Mouse (Mus musculus) gastrocnemius, postnatal 4 days (tissue): ENCODE measurements around the gene Camk2b. TPM values are rescaled to one million over a fixed set of nuclear protein-coding genes. Genes with fewer than 3 reads are reported as not detected.

Experiments used
- DNase-seq, 2 experiments: peaks; one replicate each; pipeline ENCODE4 v3.0.0; 2021 to 2022; ENCODE audit warnings: low spot score in 2 of 2, mixed read lengths in 2 of 2
- total RNA-seq, 2 experiments: library from RNA; stranded (reverse); gene quantifications; 2 replicates each; pipeline ENCODE4 v1.2.3; 2021

Gene Camk2b
- total RNA-seq, 2 experiments from 2014 or later = 190 to 199 TPM

- DNase-seq = no peak
These were observed 7.0 kb downstream of the Camk2b start for GRCm38 (mm10) chr11:6059162-6059561.

DNA sequence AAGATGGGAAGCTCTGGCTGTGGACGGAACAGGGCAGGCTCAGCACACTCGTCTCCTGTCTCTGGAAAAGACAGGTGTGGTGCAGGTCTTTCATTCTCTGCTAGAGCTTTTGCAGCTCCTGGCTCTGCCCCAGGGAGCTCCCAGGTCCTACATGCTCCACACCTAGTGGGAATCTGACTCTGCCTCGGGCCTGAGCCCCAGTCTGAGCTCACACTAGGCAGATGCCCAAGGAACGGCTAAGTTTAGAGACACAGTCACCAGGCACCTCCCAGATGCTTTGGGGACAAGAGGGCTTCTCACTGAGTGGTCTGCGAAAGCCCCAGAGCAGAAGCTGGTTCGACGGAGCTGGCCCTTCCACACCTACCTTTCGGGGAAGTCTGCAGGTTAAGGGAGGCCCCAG lies 12.8 kb downstream of the Camk2b start:
- no peak for DNase-seq

DNA sequence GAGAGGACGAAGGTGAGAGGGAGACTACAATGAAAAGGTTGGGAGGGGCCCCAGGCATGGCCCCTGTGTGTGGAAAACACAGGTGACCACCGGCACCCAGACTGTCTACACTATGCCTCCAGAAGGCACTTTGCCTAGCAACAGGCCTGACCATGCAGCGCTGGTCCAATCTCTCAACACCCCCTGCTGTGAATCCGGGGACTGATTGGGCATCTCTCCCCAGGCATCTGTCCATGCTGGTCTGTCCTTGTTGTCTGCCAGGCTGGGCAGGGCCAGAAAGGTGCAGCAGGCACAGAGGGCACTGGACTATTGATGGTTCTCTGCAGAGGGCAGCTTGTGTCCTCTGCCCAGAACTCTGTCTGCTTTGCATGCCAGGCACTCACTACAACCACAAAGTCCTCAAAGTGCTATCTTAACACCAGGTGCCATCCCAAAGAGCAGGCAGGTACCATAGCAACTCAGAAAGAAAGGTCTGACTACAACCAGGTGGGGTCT lies 16.0 kb downstream of the Camk2b start:
- DNase-seq = peak in 1 of 2 experiments; percentile 7

DNA sequence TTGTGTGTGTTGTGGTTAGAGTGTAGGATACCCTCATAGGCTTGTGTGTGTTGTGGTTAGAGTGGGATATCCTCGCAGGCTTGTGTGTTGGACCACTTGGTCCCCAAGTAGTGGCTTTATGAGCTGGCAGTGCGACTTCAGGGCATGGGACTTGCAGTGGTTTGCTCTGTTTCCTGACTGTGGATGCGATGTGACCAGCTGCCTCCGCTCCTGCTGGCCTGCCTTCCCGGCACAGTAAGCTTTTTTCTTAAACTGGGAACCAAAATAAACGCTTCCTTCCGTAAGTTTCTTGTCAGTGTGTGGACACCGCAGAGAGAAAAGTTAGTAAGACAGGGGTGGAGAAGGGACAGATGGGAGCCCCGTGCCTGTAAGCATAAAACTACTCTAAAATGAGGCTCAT lies 18.0 kb downstream of the Camk2b start:
- DNase-seq = no peak

DNA sequence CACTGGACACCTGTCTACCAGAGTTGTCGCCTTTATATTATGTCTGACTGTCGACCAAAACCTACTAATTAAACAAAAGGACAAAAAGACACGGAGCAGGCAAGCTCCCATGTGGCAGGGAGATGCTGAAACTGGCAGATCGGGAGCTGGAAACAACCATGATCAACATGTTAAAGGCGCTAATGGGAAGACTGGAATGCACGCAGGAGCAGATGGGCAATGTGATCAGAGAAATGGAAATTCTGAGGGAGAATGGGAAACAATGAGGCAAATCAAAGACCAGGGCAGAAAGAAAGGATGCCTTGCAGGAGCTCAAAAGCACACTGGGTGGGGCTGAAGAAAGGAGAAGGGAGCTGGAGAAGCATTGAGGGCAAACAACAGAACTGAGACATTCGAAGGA lies 27.2 kb downstream of the Camk2b start:
- DNase-seq = no peak

GRCm38 (mm10) chr11:6037686-6038085 lies 28.5 kb downstream of the Camk2b start:
- DNase-seq = no peak

DNA sequence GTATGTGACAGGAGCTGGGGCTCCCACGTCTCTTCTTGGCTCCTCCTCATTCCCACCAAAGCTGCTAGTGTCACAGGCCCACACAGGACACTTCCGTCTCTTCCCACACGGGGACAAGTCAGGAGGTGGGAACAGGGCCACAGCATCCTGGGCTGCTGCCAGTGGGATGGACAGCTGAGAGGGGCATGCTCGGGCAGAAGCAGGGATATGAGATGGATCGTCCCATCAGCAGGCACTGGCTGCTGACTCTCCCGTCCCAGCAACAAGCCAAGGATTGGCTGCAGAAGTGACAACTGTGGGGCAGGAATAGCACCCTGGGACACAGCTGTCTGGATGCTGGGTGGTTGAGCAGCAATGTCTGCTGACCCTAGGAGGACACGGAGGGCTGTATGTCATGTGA lies 29.0 kb downstream of the Camk2b start:
- peak; percentile 45 to 74 for DNase-seq

DNA sequence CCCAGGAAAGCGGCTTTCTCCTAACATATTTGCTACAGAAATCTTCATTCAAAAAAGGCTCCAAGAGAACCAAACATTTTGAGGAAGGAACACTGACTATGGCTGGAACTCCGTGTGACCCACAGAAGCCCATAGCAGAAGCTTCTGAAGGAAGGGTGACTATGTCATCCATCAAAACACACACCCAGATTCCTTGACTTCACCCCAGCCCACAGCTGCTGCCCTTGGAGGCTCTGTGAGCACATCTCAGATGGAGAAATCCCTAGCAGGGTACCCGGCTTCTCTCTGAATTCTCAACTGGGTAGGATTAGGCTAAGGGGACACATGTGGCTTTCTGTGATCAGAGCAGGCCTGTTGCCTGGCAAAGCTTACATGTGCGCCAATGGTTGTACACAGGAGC lies 29.7 kb downstream of the Camk2b start:
- DNase-seq = no peak

GRCm38 (mm10) chr11:6035521-6035920 lies 30.6 kb downstream of the Camk2b start:
- no peak for DNase-seq

DNA sequence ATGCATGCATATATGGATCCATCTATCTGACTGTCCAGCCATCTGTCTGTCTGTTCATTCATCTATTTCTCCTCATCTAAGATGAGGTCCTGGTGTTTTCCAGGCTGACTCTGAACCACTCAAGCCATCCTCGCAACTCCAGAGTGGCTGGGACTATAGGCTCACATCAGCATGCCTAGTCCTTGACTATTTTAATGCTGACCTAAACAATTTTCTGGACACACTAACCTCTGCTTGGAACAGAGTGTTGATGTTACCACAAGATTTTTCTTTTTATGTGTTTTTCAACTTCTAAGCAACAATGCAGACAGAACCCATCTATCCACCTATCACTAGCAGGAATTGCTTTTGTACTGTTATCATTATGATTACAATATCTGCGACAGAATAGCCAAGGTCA lies 31.4 kb downstream of the Camk2b start:
- DNase-seq = no peak

GRCm38 (mm10) chr11:6033801-6034200 lies 32.4 kb downstream of the Camk2b start:
- no peak for DNase-seq

GRCm38 (mm10) chr11:6033147-6033546 lies 33.0 kb downstream of the Camk2b start:
- DNase-seq = no peak

DNA sequence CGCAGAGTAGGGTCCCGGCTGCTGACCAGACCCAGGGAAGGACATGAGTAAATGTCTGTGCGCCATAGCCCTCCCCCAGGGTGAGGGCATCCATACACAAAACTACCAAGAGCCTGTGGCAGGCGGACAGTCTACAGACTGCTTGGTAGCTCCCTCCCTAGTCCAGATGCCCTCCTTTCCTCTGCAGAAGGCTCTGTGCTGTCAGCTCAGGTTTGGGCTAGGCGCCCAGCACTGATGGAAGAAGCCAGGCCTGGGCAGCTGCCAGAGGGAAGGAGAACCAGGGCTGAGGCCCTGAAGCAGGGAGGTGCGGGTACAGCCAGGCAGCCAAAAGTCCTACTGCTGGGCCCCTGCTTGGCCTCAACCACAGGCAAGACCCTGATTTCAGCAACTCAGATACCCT lies 35.5 kb downstream of the Camk2b start:
- DNase-seq = peak in 1 of 2 experiments; percentile 65

GRCm38 (mm10) chr11:6029790-6030189 lies 36.4 kb downstream of the Camk2b start:
- DNase-seq = no peak

GRCm38 (mm10) chr11:6028911-6029310 lies 37.3 kb downstream of the Camk2b start:
- no peak for DNase-seq

DNA sequence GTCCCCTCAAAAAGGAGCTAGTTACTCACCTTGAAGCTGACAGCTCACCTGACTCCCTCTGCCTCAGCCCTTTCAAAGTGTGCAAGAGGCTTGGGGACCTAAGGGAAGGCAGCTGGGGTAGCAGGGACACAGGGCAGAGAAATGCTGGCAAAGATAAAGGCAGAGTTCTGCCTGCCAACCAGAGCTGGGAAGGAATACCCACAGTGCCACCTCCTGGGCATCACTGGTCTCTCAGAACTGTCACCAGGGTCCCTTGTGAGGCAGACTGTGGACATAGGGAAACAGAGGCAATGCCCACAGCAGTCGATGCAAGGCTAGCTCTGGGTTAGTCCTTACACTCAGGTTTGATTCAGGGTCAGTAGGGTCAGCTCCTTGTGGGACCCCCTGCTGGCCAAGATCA lies 39.8 kb downstream of the Camk2b start:
- DNase-seq = no peak

GRCm38 (mm10) chr11:6024923-6025652 lies 41.1 kb downstream of the Camk2b start:
- DNase-seq = peak in 1 of 2 experiments; percentile 16

GRCm38 (mm10) chr11:6020897-6021839 lies 45.0 kb downstream of the Camk2b start:
- no peak for DNase-seq

DNA sequence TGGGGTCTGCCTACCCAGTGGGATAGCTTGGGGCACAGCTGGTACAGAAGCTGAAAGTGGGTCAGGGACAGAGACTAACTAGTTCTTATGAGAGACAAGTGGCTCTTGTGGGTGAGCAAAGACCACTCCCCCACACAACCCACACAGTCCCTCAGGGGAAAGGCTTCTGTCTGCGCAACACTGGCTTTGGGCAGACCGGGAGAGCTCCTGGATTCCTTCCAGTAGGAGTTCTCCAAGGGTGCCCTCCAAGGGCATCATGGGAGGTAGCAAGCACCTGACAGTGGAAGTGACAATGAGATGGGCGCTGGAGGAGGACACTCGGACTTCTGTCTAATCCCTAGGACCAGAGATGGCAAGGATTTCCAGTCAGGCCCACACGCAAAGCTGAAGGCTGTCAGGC lies 45.8 kb downstream of the Camk2b start:
- no peak for DNase-seq

DNA sequence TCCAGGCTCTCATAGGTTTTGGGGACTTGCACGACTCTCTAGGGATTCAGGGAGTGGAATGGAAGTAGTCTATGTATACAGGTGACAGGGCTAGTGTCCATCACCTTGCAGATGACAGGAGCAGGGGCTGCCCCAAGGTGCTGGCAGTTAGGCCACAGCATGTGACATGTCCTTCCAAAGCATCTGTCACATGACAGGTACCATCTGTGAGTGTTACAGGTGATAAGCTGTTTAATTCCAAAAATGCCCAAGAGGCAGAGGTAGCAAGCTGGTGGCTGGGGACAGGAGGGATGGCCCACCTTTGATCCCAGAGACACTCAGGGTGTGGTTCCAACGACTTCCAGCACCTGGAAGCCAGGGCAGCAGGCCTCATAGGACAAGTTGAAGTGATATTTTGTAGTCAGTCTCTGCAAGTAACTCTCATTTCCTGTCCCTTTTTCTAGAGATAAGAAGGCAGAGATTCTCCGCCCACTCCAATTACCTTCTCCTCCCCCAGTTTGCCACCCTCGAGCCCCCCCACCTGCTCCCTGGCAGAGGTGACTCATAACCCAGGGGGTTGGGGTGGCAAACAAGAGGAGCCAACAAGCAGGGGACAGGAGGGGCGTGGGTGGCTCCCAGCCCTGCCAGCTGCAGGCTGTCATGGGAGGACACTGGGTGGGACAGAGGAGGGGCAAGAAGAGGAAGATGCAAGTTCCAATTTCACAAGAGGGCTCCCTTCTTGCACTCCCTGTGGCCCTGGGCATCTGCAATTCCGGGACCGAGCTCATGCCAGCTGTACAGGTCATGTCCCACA lies 47.7 kb downstream of the Camk2b start:
- no peak for DNase-seq

DNA sequence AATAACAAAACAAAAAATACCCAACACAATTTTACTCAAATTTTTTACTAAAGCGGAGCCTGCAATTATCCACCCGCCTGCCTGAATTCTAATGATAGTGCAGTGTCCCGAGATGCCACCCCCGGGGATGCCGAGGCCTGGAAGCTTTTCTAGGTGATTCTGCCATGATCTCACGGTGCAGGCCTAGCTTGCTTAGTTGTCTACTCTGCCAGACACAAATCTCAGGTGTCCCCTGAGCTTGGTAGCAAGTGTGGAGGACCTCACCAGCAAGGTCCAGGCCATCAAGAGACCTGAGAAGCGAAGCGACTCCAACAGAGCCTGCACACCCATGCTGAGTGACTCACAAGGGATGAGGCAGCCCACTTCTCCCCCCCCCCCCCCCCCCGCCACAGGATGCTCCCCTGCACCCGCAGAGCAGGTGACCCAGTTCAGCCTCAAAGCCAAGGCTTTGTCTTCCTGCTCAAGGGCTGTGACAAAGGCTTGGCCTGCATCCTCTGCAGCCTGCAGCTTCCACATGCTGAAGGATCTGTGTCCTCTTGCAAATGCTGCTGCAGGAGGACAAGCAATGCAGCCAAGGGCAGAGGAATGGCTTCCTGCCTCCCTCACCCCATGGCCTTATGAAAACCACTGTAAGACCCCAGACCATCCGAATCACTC lies 48.5 kb downstream of the Camk2b start:
- no peak for DNase-seq
